Mouse (Mus musculus) thymus, postnatal 25 days (tissue): ENCODE data around the gene Gm26897.
A peak's percentile ranks its signal among the peaks of the same experiment; 100 is the strongest.

Experiments
- DNase-seq: peaks from one replicate; pipeline ENCODE4 v3.0.0; 2022

Gm26897 gene

GRCm38 (mm10) chr5:111733851-111734250, at the start of gene Gm26897:
Gm26897 (plus strand) TSS chr5:111733924.
- DNase-seq = no peak

- peak; percentile 48 for DNase-seq
Observed at GRCm38 (mm10) chr5:111687370-111687769, 46.4 kb upstream of the Gm26897 start.

- DNase-seq = no peak
Observed at GRCm38 (mm10) chr5:111688584-111688983, 45.1 kb upstream of the Gm26897 start.

GRCm38 (mm10) chr5:111697996-111698395, 35.7 kb upstream of the Gm26897 start:
- no peak for DNase-seq

- DNase-seq = no peak
Observed at GRCm38 (mm10) chr5:111699711-111700303, 33.9 kb upstream of the Gm26897 start.

- no peak for DNase-seq
Observed at GRCm38 (mm10) chr5:111701634-111702329, 31.9 kb upstream of the Gm26897 start.

- DNase-seq = no peak
Observed at GRCm38 (mm10) chr5:111703586-111703985, 30.1 kb upstream of the Gm26897 start.

GRCm38 (mm10) chr5:111704326-111704725, 29.4 kb upstream of the Gm26897 start:
- DNase-seq = no peak

- no peak for DNase-seq
Observed at GRCm38 (mm10) chr5:111709195-111709901, 24.4 kb upstream of the Gm26897 start.

GRCm38 (mm10) chr5:111719018-111719417, 14.7 kb upstream of the Gm26897 start:
- no peak for DNase-seq

GRCm38 (mm10) chr5:111720726-111721125, 13.0 kb upstream of the Gm26897 start:
- no peak for DNase-seq

- DNase-seq = no peak
Observed at GRCm38 (mm10) chr5:111724713-111725112, 9.0 kb upstream of the Gm26897 start.

GRCm38 (mm10) chr5:111725195-111725920, 8.4 kb upstream of the Gm26897 start:
- DNase-seq = no peak

GRCm38 (mm10) chr5:111728411-111728810, 5.3 kb upstream of the Gm26897 start:
- DNase-seq = peak; percentile 3

- no peak for DNase-seq
Observed at GRCm38 (mm10) chr5:111730560-111731167, 3.1 kb upstream of the Gm26897 start.

- no peak for DNase-seq
Observed at GRCm38 (mm10) chr5:111732194-111732593, 1.5 kb upstream of the Gm26897 start.

GRCm38 (mm10) chr5:111739480-111739879, 5.8 kb downstream of the Gm26897 start:
- DNase-seq = no peak

- DNase-seq = no peak
Observed at GRCm38 (mm10) chr5:111740384-111741275, 6.9 kb downstream of the Gm26897 start.

- DNase-seq = no peak
Observed at GRCm38 (mm10) chr5:111741352-111741751, 7.6 kb downstream of the Gm26897 start.

GRCm38 (mm10) chr5:111742290-111742898, 8.7 kb downstream of the Gm26897 start:
- DNase-seq = no peak

GRCm38 (mm10) chr5:111749599-111749998, 15.9 kb downstream of the Gm26897 start:
- no peak for DNase-seq
